Mouse (Mus musculus): ENCODE results near the gene Zcchc24. TPM values are rescaled to one million over a fixed set of nuclear protein-coding genes. Genes with fewer than 3 reads are reported as not detected.

Zcchc24 gene
- polyA plus RNA-seq, 1 experiment, result 36.4 TPM

GRCm38 (mm10) chr14:25746971-25747945 lies 21.6 kb downstream of the Zcchc24 start:
- peak overlapping the region; percentile 7 for H3ac ChIP-seq (ENCODE audit: control insufficient read depth, insufficient read length, low read depth)
- H3K36me3 ChIP-seq (ENCODE audit: control insufficient read depth, insufficient read depth), result peaks cover 71% of the 10 kb centered on the region
- H3K79me3 ChIP-seq (ENCODE audit: low read depth), result peaks cover 20% of the 10 kb centered on the region
- TF ChIP-seq CEBPB (IDR thresholded peaks at IDR 0.05; ENCODE audit: low read depth), result no peak
- no peak for TF ChIP-seq CTCF (IDR thresholded peaks at IDR 0.05; ENCODE audit: control insufficient read depth, insufficient read depth, insufficient read length)
- TF ChIP-seq USF1 (IDR thresholded peaks at IDR 0.05; ENCODE audit: low read depth), result peak; percentile 98
- no peak for TF ChIP-seq MYOG (IDR thresholded peaks at IDR 0.05; ENCODE audit: control insufficient read depth, extremely low read depth, insufficient read length)
- no peak for TF ChIP-seq FOSL1 (IDR thresholded peaks at IDR 0.05; ENCODE audit: insufficient read depth, low read length, poor library complexity, severe bottlenecking)
- TF ChIP-seq MAX (IDR thresholded peaks at IDR 0.05), result peak; percentile 62
- peak; percentile 99 for TF ChIP-seq MYOD1 (IDR thresholded peaks at IDR 0.05; ENCODE audit: control insufficient read depth, insufficient read length, low read depth)
- H3K4me3 ChIP-seq (ENCODE audit: insufficient read depth, poor library complexity, severe bottlenecking), result no peak overlapping the region
- H3K27me3 ChIP-seq (ENCODE audit: control insufficient read depth, insufficient read depth, insufficient read length), result no peaks in the 10 kb centered on the region
- peaks cover 54% of the 10 kb centered on the region for H3K79me2 ChIP-seq (ENCODE audit: control insufficient read depth, insufficient read depth)

GRCm38 (mm10) chr14:25746371-25746770 lies 22.5 kb downstream of the Zcchc24 start:
- TF ChIP-seq CEBPB (IDR thresholded peaks at IDR 0.05; ENCODE audit: low read depth), result no peak
- TF ChIP-seq MYOG (IDR thresholded peaks at IDR 0.05; ENCODE audit: control insufficient read depth, extremely low read depth, insufficient read length), result no peak
- no peak for TF ChIP-seq FOSL1 (IDR thresholded peaks at IDR 0.05; ENCODE audit: insufficient read depth, low read length, poor library complexity, severe bottlenecking)
- TF ChIP-seq MAX (IDR thresholded peaks at IDR 0.05), result no peak
- TF ChIP-seq CTCF (IDR thresholded peaks at IDR 0.05; ENCODE audit: control insufficient read depth, insufficient read depth, insufficient read length), result no peak
- TF ChIP-seq MYOD1 (IDR thresholded peaks at IDR 0.05; ENCODE audit: control insufficient read depth, insufficient read length, low read depth), result no peak
- TF ChIP-seq USF1 (IDR thresholded peaks at IDR 0.05; ENCODE audit: low read depth), result no peak
- H3K4me3 ChIP-seq (ENCODE audit: insufficient read depth, poor library complexity, severe bottlenecking), result no peak overlapping the region
- H3K79me3 ChIP-seq (ENCODE audit: low read depth), result peaks cover 20% of the 10 kb centered on the region
- H3K27me3 ChIP-seq (ENCODE audit: control insufficient read depth, insufficient read depth, insufficient read length), result no peaks in the 10 kb centered on the region
- H3K79me2 ChIP-seq (ENCODE audit: control insufficient read depth, insufficient read depth), result peaks cover 47% of the 10 kb centered on the region
- H3K36me3 ChIP-seq (ENCODE audit: control insufficient read depth, insufficient read depth), result peaks cover 66% of the 10 kb centered on the region
- no peak overlapping the region for H3ac ChIP-seq (ENCODE audit: control insufficient read depth, insufficient read length, low read depth)

GRCm38 (mm10) chr14:25745365-25746184 lies 23.3 kb downstream of the Zcchc24 start:
- H3K36me3 ChIP-seq (ENCODE audit: control insufficient read depth, insufficient read depth), result peaks cover 68% of the 10 kb centered on the region
- peaks cover 20% of the 10 kb centered on the region for H3K79me3 ChIP-seq (ENCODE audit: low read depth)
- peaks cover 45% of the 10 kb centered on the region for H3K79me2 ChIP-seq (ENCODE audit: control insufficient read depth, insufficient read depth)
- TF ChIP-seq USF1 (IDR thresholded peaks at IDR 0.05; ENCODE audit: low read depth) (no peak), MAX (IDR thresholded peaks at IDR 0.05) (no peak), CTCF (IDR thresholded peaks at IDR 0.05; ENCODE audit: control insufficient read depth, insufficient read depth, insufficient read length) (no peak), MYOG (IDR thresholded peaks at IDR 0.05; ENCODE audit: control insufficient read depth, extremely low read depth, insufficient read length) (no peak), MYOD1 (IDR thresholded peaks at IDR 0.05; ENCODE audit: control insufficient read depth, insufficient read length, low read depth) (no peak), FOSL1 (IDR thresholded peaks at IDR 0.05; ENCODE audit: insufficient read depth, low read length, poor library complexity, severe bottlenecking) (no peak), CEBPB (IDR thresholded peaks at IDR 0.05; ENCODE audit: low read depth) (no peak)
- no peak overlapping the region for H3K4me3 ChIP-seq (ENCODE audit: insufficient read depth, poor library complexity, severe bottlenecking)
- H3K27me3 ChIP-seq (ENCODE audit: control insufficient read depth, insufficient read depth, insufficient read length), result no peaks in the 10 kb centered on the region
- H3ac ChIP-seq (ENCODE audit: control insufficient read depth, insufficient read length, low read depth), result no peak overlapping the region

- Histone ChIP-seq H3K79me2 (ENCODE audit: control insufficient read depth, insufficient read depth) (peaks cover 40% of the 10 kb centered on the region), H3K36me3 (ENCODE audit: control insufficient read depth, insufficient read depth) (peaks cover 81% of the 10 kb centered on the region), H3K27me3 (ENCODE audit: control insufficient read depth, insufficient read depth, insufficient read length) (no peaks in the 10 kb centered on the region), H3K4me3 (ENCODE audit: insufficient read depth, poor library complexity, severe bottlenecking) (no peak overlapping the region), H3K79me3 (ENCODE audit: low read depth) (peaks cover 15% of the 10 kb centered on the region), H3ac (ENCODE audit: control insufficient read depth, insufficient read length, low read depth) (no peak overlapping the region)
- TF ChIP-seq FOSL1 (IDR thresholded peaks at IDR 0.05; ENCODE audit: insufficient read depth, low read length, poor library complexity, severe bottlenecking) (no peak), CTCF (IDR thresholded peaks at IDR 0.05; ENCODE audit: control insufficient read depth, insufficient read depth, insufficient read length) (no peak), CEBPB (IDR thresholded peaks at IDR 0.05; ENCODE audit: low read depth) (no peak), USF1 (IDR thresholded peaks at IDR 0.05; ENCODE audit: low read depth) (no peak), MAX (IDR thresholded peaks at IDR 0.05) (no peak), MYOD1 (IDR thresholded peaks at IDR 0.05; ENCODE audit: control insufficient read depth, insufficient read length, low read depth) (no peak), MYOG (IDR thresholded peaks at IDR 0.05; ENCODE audit: control insufficient read depth, extremely low read depth, insufficient read length) (no peak)
Measured at GRCm38 (mm10) chr14:25742943-25743342, 25.9 kb downstream of the Zcchc24 start.

- H3K4me3 ChIP-seq (ENCODE audit: insufficient read depth, poor library complexity, severe bottlenecking), result no peak overlapping the region
- H3K36me3 ChIP-seq (ENCODE audit: control insufficient read depth, insufficient read depth), result peaks cover 79% of the 10 kb centered on the region
- H3ac ChIP-seq (ENCODE audit: control insufficient read depth, insufficient read length, low read depth), result no peak overlapping the region
- H3K79me2 ChIP-seq (ENCODE audit: control insufficient read depth, insufficient read depth), result peaks cover 38% of the 10 kb centered on the region
- no peak for TF ChIP-seq MAX (IDR thresholded peaks at IDR 0.05)
- TF ChIP-seq CEBPB (IDR thresholded peaks at IDR 0.05; ENCODE audit: low read depth), result no peak
- TF ChIP-seq CTCF (IDR thresholded peaks at IDR 0.05; ENCODE audit: control insufficient read depth, insufficient read depth, insufficient read length), result no peak
- no peak for TF ChIP-seq USF1 (IDR thresholded peaks at IDR 0.05; ENCODE audit: low read depth)
- no peak for TF ChIP-seq MYOD1 (IDR thresholded peaks at IDR 0.05; ENCODE audit: control insufficient read depth, insufficient read length, low read depth)
- TF ChIP-seq MYOG (IDR thresholded peaks at IDR 0.05; ENCODE audit: control insufficient read depth, extremely low read depth, insufficient read length), result no peak
- TF ChIP-seq FOSL1 (IDR thresholded peaks at IDR 0.05; ENCODE audit: insufficient read depth, low read length, poor library complexity, severe bottlenecking), result no peak
- H3K27me3 ChIP-seq (ENCODE audit: control insufficient read depth, insufficient read depth, insufficient read length), result no peaks in the 10 kb centered on the region
- H3K79me3 ChIP-seq (ENCODE audit: low read depth), result peaks cover 7% of the 10 kb centered on the region
Measured at GRCm38 (mm10) chr14:25741840-25742367, 26.9 kb downstream of the Zcchc24 start.

Data from C2C12 (cell line).